Mouse (Mus musculus): Measurements from ENCODE around the gene Dnm3.

DNA sequence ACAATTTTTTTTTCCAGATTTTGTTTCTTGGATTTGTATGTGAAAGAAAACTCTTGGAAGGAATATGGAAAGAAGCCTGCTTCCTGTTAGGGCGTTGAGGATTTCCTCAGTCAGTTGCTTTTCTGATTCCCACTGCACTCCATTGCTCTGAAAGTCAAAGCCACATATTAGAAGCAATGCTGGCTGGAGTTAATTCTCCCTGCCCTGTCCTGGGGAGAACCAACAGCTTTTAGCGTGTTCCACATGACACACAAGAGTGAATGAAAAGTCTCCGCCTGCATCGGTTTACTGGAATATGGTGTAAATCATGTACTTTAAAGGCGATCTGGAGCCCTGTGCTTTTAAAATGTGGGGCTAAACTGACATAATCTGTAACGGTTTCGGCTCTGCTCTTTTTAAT lies 424.6 kb downstream of the Dnm3 start:
- TF ChIP-seq CTCF (IDR thresholded peaks at IDR 0.05; ENCODE audit: insufficient read depth, low read depth, low read length) (no peak), POLR2A (IDR thresholded peaks at IDR 0.05; ENCODE audit: insufficient read depth, low read depth, low read length) (no peak)

All from olfactory bulb, adult 2 months (tissue).